Mouse (Mus musculus): ENCODE data around the gene Cpne6.

The Cpne6 gene

GRCm38 (mm10) chr14:55554635-55555034, 44.4 kb downstream of the Cpne6 start:
- in situ Hi-C loops (cut with MseI, MboI): no loop called here

GRCm38 (mm10) chr14:55555788-55556187, 45.5 kb downstream of the Cpne6 start:
- in situ Hi-C loops (cut with MseI, MboI): no loop called here

GRCm38 (mm10) chr14:55557003-55557402, 46.8 kb downstream of the Cpne6 start:
- in situ Hi-C loops (cut with MseI, MboI): no loop called here

- in situ Hi-C loops (cut with MseI, MboI): no loop called here
Measured at GRCm38 (mm10) chr14:55557587-55557986, 47.3 kb downstream of the Cpne6 start.

GRCm38 (mm10) chr14:55558740-55559448, 48.6 kb downstream of the Cpne6 start:
- in situ Hi-C loops (cut with MseI, MboI): no loop called here

DNA sequence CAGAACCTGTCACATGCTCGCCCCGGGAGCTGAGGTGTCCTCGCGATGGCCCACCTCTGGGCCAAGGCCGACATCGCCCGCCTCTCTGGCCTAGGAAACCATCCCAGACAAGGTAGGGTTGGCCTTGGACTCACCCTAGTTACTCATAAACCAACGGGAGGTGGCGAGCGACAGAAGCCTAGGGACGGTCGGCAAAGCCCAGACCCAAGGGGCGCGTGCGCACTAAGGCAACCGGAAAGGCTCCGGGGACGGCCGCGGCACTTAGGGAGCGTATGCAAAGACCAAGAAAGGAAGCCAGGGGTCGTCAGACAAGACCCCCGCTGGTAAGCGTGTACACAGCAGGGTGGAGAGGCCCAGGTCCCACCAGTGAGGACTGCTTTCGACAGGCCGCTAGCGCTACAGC, 49.6 kb downstream of the Cpne6 start, which contains the start of gene Dcaf11:
Dcaf11 (plus strand) TSS at position 208 of the 403 bp plus-strand sequence.
- in situ Hi-C loops (cut with MseI, MboI): no loop called here

GRCm38 (mm10) chr14:55560202-55561073, 50.2 kb downstream of the Cpne6 start, which contains the start of gene A730061H03Rik:
TSS of gene A730061H03Rik (minus strand) at chr14:55560406.
- in situ Hi-C loops (cut with MseI, MboI): no loop called here

DNA sequence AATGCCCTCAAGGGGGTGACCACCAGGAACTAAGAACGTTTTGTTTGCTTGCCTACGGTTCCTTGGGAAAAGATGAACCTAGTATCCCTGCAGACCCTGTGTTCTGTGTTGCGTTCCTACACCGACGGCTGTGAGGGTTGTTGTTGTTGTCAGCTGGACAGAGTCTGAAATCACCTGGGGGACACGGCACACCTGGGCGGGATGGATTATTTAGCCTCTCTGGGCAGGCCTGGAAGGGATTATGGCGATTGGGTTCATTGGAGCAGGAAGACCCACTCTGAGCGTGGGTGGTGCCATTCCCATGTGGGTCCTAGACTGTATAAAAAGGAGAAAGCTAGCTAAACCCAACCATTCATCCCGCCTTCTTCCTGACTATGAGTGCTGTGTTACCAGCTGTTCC, 51.6 kb downstream of the Cpne6 start:
- in situ Hi-C loops (cut with MseI, MboI): no loop called here

- in situ Hi-C loops (cut with MseI, MboI): no loop called here
Measured at GRCm38 (mm10) chr14:55563249-55563648, 53.0 kb downstream of the Cpne6 start.

- in situ Hi-C loops (cut with MseI, MboI): no loop called here
Measured at GRCm38 (mm10) chr14:55565748-55566147, 55.5 kb downstream of the Cpne6 start.

All from mouse trophoblast stem cell (cell line).